Mouse (Mus musculus) MEL (cell line): ENCODE results near the gene Padi1.

ENCODE experiments used
- KAT2A ChIP-seq: conservative IDR thresholded peaks from 2 replicates; pipeline ENCODE4 v1.6.1; 2012; ENCODE audit warnings: low read depth, low read length, improper control_type of control experiment, inconsistent platforms
- MAFK ChIP-seq: IDR thresholded peaks from 2 replicates; pipeline ENCODE4 v1.6.1; 2011; ENCODE audit warnings: low read depth, mild to moderate bottlenecking, low read length, improper control_type of control experiment, borderline replicate concordance
- POLR2A ChIP-seq, 2 experiments: IDR thresholded peaks; 2 replicates each; pipeline ENCODE4 v1.6.1; 2011 to 2012; ENCODE audit warnings: low read length in 2 of 2, mild to moderate bottlenecking in 2 of 2, control low read depth in 1 of 2, improper control_type of control experiment in 1 of 2, low read depth in 1 of 2, moderate library complexity in 1 of 2; ENCODE audit not compliant: control insufficient read depth in 1 of 2, insufficient read depth in 1 of 2, poor library complexity in 1 of 2
- ZMIZ1 ChIP-seq: IDR thresholded peaks from 2 replicates; pipeline ENCODE4 v1.6.1; 2012; ENCODE audit warnings: low read depth, mild to moderate bottlenecking, inconsistent platforms, low read length, improper control_type of control experiment, moderate library complexity

DNA sequence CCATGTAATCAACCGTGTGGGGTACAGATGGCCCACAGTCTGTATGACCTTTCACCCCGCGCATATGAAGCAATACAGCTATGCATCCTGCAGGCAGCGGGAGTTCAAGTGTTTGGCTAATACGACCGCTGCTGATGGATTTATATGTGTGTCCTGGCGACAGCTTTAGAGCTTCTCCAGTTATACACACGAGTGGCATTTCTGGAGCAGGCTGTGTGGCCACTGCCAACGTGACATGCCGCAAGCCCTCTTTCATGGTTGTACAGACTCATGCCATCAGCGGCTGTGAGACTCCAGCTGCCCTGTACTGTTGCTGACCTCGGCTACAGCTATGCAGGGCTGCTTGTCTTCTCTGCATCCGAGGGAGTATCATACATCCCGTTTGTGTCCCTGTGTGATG, 65.1 kb downstream of the Padi1 start:
- TF ChIP-seq POLR2A (IDR thresholded peaks at IDR 0.05; ENCODE audit: control insufficient read depth in 1 of 2, insufficient read depth in 1 of 2, low read depth in 1 of 2, low read length in 2 of 2, poor library complexity in 1 of 2) (no peak), KAT2A (no peak), MAFK (no peak), ZMIZ1 (no peak)
